In genomic region chr14:73382699-73383098, GRCm38 (mm10) we compare ENCODE assay signal across 8 mouse cellular contexts. TPM values are rescaled to one million over a fixed set of nuclear protein-coding genes. Genes with fewer than 3 reads are reported as not detected.
DNase-seq lines count a peak whose midpoint lies in the region; ATAC-seq and TF ChIP-seq lines count a peak whose summit lies in the region.

No protein-coding gene starts in this region.

- H3K27ac ChIP-seq in neural tube, embryonic 11.5 days (ENCODE audit: low read depth, low read length): no peak overlapping the region
- no peak overlapping the region for H3K27ac ChIP-seq in limb, embryonic 12.5 days
- peak overlapping the region; percentile 48 for H3K27ac ChIP-seq in midbrain, postnatal 0 days (ENCODE audit: low read depth, low read length)

- no peak for ATAC-seq in neural tube, embryonic 11.5 days (ENCODE audit: insufficient read depth, low FRiP score, low TSS enrichment)
- ATAC-seq in limb, embryonic 12.5 days (ENCODE audit: insufficient number of reproducible peaks, insufficient read depth, low FRiP score, low TSS enrichment, low read depth): no peak
- no peak for ATAC-seq in midbrain, postnatal 0 days (ENCODE audit: low FRiP score)

- peak overlapping the region; percentile 0; the same call in 1 of the 2 replicates for H3K4me2 ChIP-seq in neural tube, embryonic 11.5 days (ENCODE audit: low read depth)
- H3K4me2 ChIP-seq in limb, embryonic 12.5 days: peak overlapping the region; percentile 64
- H3K4me2 ChIP-seq in midbrain, postnatal 0 days (ENCODE audit: low read depth, low read length, poor library complexity, severe bottlenecking): peak overlapping the region; percentile 73

- no peaks in the 10 kb centered on the region for H3K36me3 ChIP-seq in neural tube, embryonic 11.5 days (ENCODE audit: control insufficient read depth, insufficient read depth, low read length)
- H3K36me3 ChIP-seq in limb, embryonic 12.5 days: peaks cover 26% of the 10 kb centered on the region; the same call in 1 of the 2 replicates
- H3K36me3 ChIP-seq in midbrain, postnatal 0 days (ENCODE audit: insufficient read depth, low read length): peaks cover 3% of the 10 kb centered on the region; the same call in 1 of the 2 replicates

- H3K9ac ChIP-seq in neural tube, embryonic 11.5 days (ENCODE audit: low read length): no peak overlapping the region
- peak overlapping the region; percentile 31 for H3K9ac ChIP-seq in limb, embryonic 12.5 days (replicated peaks)
- H3K9ac ChIP-seq in midbrain, postnatal 0 days (replicated peaks; ENCODE audit: low read length, poor library complexity, severe bottlenecking): peak overlapping the region; percentile 99

- WGBS in neural tube, embryonic 11.5 days: 75% methylated on average over 9 of the region's 9 CpGs
- WGBS in limb, embryonic 12.5 days: 53% methylated on average over 9 of the region's 9 CpGs
- WGBS in midbrain, postnatal 0 days: 16% methylated on average over 9 of the region's 9 CpGs

- H3K9me3 ChIP-seq in neural tube, embryonic 11.5 days (ENCODE audit: control insufficient read depth, low read length): no peaks in the 10 kb centered on the region
- no peaks in the 10 kb centered on the region for H3K9me3 ChIP-seq in limb, embryonic 12.5 days
- H3K9me3 ChIP-seq in midbrain, postnatal 0 days (ENCODE audit: low read length): no peaks in the 10 kb centered on the region

- TF ChIP-seq CTCF in midbrain, postnatal 0 days (IDR thresholded peaks at IDR 0.05): no peak

- H3K27me3 ChIP-seq in neural tube, embryonic 11.5 days (ENCODE audit: control insufficient read depth, insufficient read depth, low read length): no peaks in the 10 kb centered on the region
- H3K27me3 ChIP-seq in limb, embryonic 12.5 days: no peaks in the 10 kb centered on the region
- H3K27me3 ChIP-seq in midbrain, postnatal 0 days (ENCODE audit: insufficient read depth, low read length): no peaks in the 10 kb centered on the region

- H3K4me3 ChIP-seq in neural tube, embryonic 11.5 days (ENCODE audit: low read depth, low read length): no peak overlapping the region
- H3K4me3 ChIP-seq in limb, embryonic 12.5 days (replicated peaks): peak overlapping the region; percentile 20
- H3K4me3 ChIP-seq in midbrain, postnatal 0 days (ENCODE audit: low read depth, low read length): peak overlapping the region; percentile 100

- H3K4me1 ChIP-seq in neural tube, embryonic 11.5 days (ENCODE audit: control insufficient read depth, insufficient read depth, low read length): 0 out of 2 replicates have a peak, but pooled peaks cover 5% of the 10 kb centered on the region
- peaks cover 14% of the 10 kb centered on the region for H3K4me1 ChIP-seq in limb, embryonic 12.5 days (replicated peaks)
- peaks cover 10% of the 10 kb centered on the region; the same call in 1 of the 2 replicates for H3K4me1 ChIP-seq in midbrain, postnatal 0 days (ENCODE audit: insufficient read depth, low read length)

- no peak for DNase-seq in neural tube, embryonic 11.5 days (ENCODE audit: low spot score)
- no peak for DNase-seq in neural tube, embryonic 10.5 days (ENCODE audit: extremely low spot score, low spot score)
- peak; percentile 53 to 54 for DNase-seq in cerebellum, postnatal 10 days
- DNase-seq in gastrocnemius, postnatal 36 days: peak; percentile 59 to 62
- DNase-seq in kidney, adult 18-20 months: peak; percentile 76
- no peak for DNase-seq in midbrain, postnatal 0 days (ENCODE audit: low spot score)
- no peak for DNase-seq in spleen, postnatal 10 days (ENCODE audit: low spot score in 2 of 2)

- intact Hi-C loops in gastrocnemius, postnatal 36 days (cut with DNase I): no loop called here

RNA-seq across cellular contexts. Expression of gene Itm2b, which starts 2.4 kb away (rescaled TPM):
- polyA plus RNA-seq in neural tube, embryonic 11.5 days (2014; fragmentation: Nextera tagmentation; extraction: Ambion mirVana): 349 and 359 TPM in 2 replicates
- 100 to 1,000 TPM; 262 to 264 TPM for total RNA-seq in gastrocnemius, postnatal 36 days (2021)
- polyA plus RNA-seq in limb, embryonic 12.5 days (2016; fragmentation: Nextera tagmentation; extraction: Ambion mirVana): 460 and 473 TPM in 2 replicates
- 381 and 427 TPM in 2 replicates for total RNA-seq in midbrain, postnatal 0 days (2014; rRNA removed)
- 855 and 913 TPM in 2 replicates for polyA plus RNA-seq in midbrain, postnatal 0 days (2015; fragmentation: Nextera tagmentation; extraction: Ambion mirVana)

RNA-seq across cellular contexts. Expression of gene Rb1, which starts 57.1 kb away (rescaled TPM):
- polyA plus RNA-seq in neural tube, embryonic 11.5 days (2014; fragmentation: Nextera tagmentation; extraction: Ambion mirVana): 51.6 and 51.8 TPM in 2 replicates
- 10 to 100 TPM; 14.2 to 18.0 TPM for total RNA-seq in gastrocnemius, postnatal 36 days (2021)
- 18.8 and 22.2 TPM in 2 replicates for polyA plus RNA-seq in limb, embryonic 12.5 days (2016; fragmentation: Nextera tagmentation; extraction: Ambion mirVana)
- total RNA-seq in midbrain, postnatal 0 days (2014; rRNA removed): 32.7 and 41.5 TPM in 2 replicates
- 17.3 and 19.0 TPM in 2 replicates for polyA plus RNA-seq in midbrain, postnatal 0 days (2015; fragmentation: Nextera tagmentation; extraction: Ambion mirVana)

Comparison
In these comparisons a context has a peak if more than half of its experiments do, and no peak if none do; other contexts are left out.
1. DNase-seq: peak in cerebellum, postnatal 10 days (2 of 2), gastrocnemius, postnatal 36 days (2 of 2) and kidney, adult 18-20 months (single experiment); none in neural tube, embryonic 11.5 days (single experiment), neural tube, embryonic 10.5 days (single experiment), midbrain, postnatal 0 days (single experiment) and spleen, postnatal 10 days (0 of 2).
2. H3K4me2 ChIP-seq: peak in every context shown above with its lines; median percentile 73 in midbrain, postnatal 0 days; 64 in limb, embryonic 12.5 days; 0 in neural tube, embryonic 11.5 days.